Mouse (Mus musculus) kidney, postnatal 36 days (tissue): ENCODE measurements at regions not wholly inside any gene's neighbourhood (a gene's known extent, or its start where the extent isn't known, plus 50 kb on each side); places are given as distances from the start of the nearest gene placed in this dataset.
"Not testable (repeated sequence)": the region's sequence is repeated elsewhere in the genome, so short reads cannot be mapped to it uniquely, and the experiment has no call there.

ENCODE experiments used
- DNase-seq, 2 experiments: peaks; one replicate each; pipeline ENCODE4 v3.0.0; 2021 to 2022; ENCODE audit warnings: mixed read lengths in 2 of 2

DNA sequence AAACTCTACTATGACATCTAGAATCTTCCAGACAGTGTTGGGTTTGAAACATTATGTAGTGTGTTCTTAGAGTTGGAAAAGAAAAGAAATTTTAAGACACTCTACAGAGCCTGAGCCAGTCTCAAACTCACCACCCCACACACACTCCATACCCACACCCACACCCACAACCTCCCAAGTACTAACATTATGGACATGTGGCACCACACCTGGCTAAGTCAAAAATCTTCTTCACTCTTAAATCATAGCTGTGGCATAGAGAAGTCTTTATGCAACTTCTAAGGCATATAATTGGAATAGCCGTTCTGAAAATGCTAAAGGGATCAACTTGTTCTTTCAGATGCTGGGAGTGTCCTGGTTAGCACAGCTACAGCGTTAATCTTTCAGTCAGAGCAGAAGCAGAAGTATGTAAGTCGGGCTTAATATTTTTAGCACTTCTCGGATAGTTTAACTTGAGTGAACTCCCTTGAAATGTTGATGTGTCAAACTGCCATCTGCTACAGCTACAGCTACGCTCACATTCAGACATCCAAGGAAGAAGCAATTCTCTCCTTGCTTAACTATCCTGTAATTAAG lies 68.6 kb upstream of the Creb1 start:
- DNase-seq: no peak

GRCm38 (mm10) chr1:64461616-64462015 lies 70.8 kb upstream of the Creb1 start:
- not testable (repeated sequence) for DNase-seq

- DNase-seq: no peak
Observed at GRCm38 (mm10) chr1:64457872-64458271, 74.6 kb upstream of the Creb1 start.

DNA sequence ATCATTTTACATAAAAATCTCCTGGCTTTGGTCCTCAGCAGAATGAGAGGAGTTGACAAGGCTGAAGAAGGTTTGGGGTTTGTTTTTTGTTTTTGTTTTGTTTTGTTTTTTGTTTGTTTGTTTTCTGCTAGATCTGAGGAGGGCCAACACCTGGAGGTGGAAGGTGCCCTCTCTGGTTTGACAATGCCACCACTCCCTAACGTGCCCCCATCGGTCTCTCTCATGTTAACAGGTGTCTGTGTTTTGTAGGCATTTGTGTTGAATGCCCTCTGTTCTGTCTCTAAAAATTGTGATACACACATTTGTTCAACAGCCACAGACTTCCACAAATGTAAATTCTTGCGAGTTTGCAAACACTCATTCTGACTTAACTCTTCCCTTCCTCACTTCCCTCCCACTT lies 83.3 kb upstream of the Creb1 start:
- no peak for DNase-seq

- DNase-seq: peak; percentile 54 to 73
Observed at GRCm38 (mm10) chr1:64448090-64448489, 84.4 kb upstream of the Creb1 start.

- DNase-seq: no peak
Observed at GRCm38 (mm10) chr1:64446492-64446891, 86.0 kb upstream of the Creb1 start.

GRCm38 (mm10) chr1:64445919-64446318 lies 86.5 kb upstream of the Creb1 start:
- peak; percentile 67 to 84 for DNase-seq

DNA sequence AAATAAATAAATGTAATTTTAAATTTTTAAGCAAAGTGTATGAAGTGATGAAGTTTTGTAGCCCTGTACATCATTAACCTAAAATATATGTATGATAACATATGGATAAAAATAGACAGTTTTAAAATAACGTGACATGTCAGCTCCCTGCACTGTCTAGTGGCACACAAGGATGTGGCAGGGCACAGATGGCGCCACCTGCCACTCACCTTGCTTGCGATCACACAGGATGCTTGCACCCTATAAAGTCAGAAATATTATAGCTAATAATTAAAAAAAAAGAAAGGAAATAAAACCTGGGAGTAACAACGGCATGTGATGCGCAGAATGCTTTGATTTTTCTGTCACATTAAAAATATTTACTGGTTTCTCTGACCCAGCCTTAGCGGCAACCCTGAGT lies 89.0 kb upstream of the Creb1 start:
- DNase-seq: no peak

GRCm38 (mm10) chr1:64442179-64442874 lies 90.1 kb upstream of the Creb1 start:
- DNase-seq: no peak

- DNase-seq: no peak
Observed at GRCm38 (mm10) chr1:64423256-64423655, 109.2 kb upstream of the Creb1 start.

DNA sequence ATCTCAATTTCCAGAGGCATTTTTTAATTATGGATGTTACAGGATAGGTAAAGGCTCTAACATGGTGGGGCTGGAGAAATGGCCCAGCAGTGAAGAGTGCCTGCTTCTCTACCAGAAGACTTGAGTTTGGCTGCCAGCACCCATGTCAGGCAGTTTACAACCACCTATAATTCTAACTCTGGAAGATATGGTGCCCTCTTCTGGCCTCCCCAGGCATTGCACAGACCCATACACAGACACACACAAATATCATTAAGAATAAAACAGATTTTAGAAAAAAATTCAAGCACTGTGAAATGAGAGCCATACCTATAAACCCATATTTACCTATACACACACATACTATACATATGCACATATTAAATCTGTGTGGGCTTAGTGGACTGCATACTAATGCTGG lies 113.9 kb upstream of the Creb1 start:
- DNase-seq: no peak

DNA sequence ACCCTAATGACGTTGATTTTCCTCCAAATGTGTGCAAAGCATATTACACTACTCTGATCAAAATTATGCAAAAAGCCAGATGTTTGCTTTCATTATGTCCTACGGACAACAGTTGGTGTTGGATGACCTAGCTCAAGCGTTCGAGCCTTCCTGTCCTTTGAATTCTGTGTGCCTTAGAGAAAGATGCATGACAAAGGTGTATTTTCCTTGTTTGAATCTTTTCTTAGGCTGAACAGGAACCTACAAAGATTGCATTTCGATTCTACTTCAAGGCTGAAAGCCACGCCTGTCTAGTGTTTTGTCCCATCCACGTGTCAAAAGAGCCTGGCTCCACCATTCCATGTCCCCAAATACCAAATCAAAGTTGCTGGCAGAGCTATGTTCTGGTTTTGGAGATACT lies 116.5 kb upstream of the Creb1 start:
- DNase-seq: no peak

GRCm38 (mm10) chr1:64413181-64413560 lies 119.3 kb upstream of the Creb1 start:
- DNase-seq: no peak

DNA sequence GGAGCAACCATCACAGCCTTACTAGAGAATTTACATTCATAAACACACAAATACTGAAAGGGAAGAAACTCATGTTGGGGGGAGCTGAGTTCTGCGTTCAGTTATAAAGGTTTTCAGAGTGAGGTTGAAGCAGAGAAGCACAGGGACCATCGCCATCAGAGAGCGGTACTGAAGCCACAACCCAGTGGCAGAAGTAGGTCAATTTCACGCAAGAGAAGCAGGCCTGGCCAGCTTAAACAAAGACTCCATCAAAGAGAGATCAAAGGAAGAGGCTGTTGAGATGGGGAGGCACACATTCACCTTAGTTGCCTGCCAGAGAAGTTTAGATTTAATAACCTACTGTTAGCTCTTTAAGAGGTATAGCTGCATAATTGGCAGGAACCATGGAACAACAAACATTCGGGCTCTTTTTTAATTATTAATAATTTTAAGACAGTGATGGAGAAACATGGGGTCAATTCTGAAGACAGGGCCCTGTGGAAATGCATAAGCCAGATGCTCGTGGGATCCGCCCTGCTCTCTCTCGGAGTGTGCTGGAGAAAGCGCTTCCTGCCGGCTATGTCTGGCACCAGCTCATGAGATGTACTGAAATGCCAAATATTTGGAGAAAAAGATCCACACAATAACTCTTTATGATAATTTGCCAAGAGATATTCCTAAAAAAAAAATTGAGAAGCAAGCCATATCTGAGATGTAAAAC lies 119.8 kb upstream of the Creb1 start:
- no peak for DNase-seq

DNA sequence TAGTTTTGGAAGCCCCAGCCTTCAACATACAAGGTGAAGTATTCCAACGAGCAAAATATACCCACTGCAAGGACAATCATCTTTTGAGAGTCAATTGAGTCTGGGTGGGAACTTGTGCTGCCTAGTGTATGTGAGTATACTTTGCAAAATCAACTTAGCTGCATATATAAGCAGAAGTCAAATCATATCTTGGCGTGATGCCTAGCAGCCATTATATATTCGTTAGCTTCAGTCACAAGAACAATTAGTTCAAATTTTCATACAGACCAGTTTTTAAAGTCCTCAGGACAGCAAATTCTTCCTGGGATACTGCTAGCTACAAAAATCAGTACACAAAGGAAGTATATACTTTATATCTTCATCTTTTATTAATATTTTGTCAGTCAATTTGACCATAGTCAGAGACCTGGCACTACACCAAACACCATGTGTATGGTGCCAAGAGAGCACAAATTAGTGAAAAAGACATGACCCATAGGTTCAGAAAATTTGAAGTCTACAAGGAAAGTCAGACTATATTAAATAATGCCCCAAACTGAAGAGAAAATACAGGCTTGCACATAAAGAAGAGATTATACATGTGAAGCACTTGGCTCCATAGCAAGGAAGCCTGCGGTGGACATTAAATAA lies 120.5 kb upstream of the Creb1 start:
- no peak for DNase-seq

DNA sequence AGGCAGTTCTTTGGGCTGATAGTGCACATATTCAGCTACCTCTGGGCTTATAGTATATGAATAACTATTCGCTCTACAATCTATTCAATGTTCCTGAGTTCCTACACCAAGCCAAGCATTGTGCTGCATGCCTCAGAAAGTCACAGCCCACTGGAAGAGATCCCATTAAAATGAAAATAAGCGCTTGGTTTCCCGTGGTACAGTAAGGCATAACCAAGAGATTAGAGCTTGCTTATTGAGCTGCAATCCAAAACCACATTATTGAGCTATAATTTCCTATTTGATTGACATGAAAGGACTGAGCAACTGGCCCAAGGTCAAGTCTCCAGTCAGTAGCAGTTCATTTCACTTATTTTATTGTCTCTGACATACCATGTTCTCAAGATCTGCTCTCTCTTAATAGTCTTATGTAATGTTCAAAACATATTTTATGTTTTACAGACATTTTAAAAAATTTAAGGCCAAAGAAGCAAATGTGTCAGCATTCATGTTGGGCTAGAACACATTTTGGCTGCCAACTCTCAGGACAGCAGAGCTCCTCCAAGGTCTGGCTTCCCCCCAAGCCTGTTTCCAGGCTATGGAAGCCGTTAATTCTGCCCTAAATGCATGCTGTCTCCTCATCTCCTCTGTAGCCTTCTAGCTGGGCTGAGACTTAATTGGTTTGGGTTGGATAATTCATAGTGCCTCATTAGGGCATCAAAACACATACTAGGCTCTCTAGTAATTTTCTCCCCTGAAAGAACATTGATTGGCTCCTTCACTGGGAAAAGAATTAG lies 123.5 kb upstream of the Creb1 start:
- DNase-seq: peak; percentile 2 to 12

DNA sequence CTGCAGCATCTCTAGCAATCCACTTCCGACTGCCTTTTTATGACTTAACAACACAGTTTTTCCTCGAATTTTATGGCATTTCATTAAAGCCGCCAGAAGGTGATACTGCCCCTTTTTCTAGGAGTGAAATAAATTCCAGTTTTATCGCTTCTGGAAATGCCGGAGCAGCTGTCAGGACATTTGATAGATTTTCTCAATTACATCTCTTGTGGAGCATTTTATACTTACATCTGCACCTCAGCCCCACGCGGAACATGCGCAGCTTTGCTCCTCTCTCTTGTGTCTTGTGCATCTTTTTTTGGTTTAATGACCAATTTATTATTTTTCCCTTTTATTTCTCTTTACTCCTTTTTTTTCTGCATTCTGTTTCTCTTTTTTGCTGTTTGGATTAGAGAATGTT lies 140.9 kb upstream of the Creb1 start:
- DNase-seq: no peak

DNA sequence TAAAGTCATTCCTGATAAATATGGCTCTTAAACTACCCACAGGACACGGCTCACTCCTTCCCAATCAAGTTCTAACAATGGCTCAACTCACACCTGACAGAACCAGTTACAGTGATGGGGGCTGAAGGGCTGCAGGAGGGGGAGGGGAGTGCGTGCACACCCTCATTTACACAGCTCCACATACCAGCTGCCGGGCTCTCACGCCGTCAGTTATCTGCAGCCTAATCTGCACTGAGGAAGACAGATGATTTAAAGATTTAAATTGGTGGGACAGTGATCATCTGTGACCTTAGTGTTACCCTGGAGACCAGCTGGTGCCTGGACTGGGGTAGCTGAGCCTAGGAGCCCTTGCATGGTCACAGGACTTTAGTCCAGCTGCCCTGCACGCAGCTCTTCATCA lies 151.2 kb upstream of the Creb1 start:
- no peak for DNase-seq

- DNase-seq: not testable (repeated sequence)
Observed at GRCm38 (mm10) chr1:64376426-64376825, 156.0 kb upstream of the Creb1 start.

DNA sequence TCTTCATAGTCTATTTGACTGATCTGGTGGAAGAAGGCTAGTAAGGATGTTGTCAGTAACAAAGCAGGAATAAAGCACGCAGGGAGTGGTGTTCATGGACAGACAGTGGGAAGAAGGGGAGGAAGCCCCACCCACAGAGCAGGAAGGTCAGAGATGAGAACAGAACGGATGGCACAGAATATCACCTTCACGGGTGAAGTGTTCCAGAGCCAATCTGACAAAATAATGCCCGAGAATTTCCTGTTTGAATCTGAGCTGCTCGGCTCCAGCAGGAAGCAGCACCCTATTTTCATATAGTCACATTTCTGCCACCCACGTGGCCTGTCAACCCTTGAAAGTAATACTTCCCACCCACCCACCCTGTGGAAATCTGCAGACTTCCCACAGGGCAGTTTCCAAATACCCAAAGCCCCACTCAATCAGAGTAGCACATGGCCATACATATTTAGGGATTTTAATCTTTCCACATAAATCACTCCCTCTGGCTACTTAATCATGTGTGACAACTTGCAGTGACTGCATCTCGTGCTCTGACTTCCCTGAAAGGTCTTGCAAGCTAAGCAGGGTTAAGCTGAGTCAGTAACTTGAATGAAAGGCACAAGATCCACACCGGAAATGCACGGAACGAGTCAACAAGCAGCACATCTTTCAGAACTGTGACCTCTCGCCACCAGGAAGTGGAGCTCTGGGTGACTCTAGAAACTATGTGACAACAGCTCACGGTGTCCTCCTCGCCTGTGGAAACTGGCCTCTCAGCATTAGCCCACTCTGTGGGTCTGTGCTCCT lies 158.0 kb upstream of the Creb1 start:
- peak; percentile 51 to 72 for DNase-seq

DNA sequence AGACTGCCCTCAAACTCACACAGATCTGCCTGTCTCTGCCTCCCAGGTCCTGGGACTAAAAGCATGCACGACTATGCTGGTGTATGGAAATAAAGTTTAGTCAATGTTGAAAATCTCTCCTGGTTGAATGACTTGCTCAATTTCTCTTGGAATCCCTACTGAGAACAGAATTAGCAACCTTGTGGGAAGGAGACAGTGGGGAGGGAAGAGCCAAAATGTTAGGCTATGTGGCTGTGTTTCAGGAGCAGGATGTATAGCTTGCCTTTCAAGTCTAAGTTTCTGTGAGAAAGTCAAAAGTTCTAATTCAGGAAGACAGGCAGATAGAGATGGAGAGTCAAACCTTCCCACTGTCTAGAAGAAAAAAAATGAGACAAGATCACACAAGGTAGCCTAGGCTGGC lies 168.3 kb upstream of the Creb1 start:
- DNase-seq: no peak

DNA sequence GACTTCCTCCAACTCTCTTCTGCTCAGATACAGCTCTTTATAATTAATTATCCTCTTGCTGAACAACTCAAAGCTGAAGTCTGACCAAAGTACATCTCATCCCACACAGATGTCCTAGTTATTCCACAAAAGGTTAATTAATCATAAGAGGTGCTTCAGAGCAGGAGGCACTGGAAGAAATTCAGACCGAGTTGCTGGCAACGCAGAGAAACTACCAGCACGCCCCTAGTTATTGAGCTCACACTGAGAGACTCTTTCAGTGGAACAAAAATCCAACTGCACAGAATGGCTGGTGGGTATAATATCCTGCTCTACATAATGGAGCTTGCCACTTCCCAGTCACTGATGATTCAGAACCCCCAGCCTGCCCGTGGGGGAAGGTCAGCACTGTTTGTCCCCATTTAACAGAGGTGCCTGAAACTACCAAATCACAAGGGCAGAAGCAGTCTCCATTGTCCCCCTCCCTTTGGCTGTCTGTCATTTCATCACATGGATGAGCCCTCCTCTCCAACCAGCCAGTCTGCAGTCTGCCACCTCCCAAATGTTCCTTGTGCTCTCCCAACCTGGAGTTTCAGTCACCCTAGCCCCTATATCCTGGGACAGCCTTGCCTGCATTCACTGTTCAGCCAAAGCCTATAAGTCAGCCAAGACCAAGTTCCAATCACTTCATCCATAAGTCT lies 170.3 kb upstream of the Creb1 start:
- DNase-seq: no peak
